Mouse (Mus musculus) thymus, postnatal 0 days (tissue): Measurements from ENCODE around the gene Epb41l1. TPM values are rescaled to one million over a fixed set of nuclear protein-coding genes. Genes with fewer than 3 reads are reported as not detected.

Source experiments
- DNase-seq: peaks from one replicate; pipeline ENCODE4 v3.0.0-alpha.2; 2015; ENCODE audit warnings: low spot score
- microRNA-seq: library from miRNA; unstranded; fragments of <30 nt; microRNA quantifications from one replicate; pipeline ENCODE4, GENCODE M21; 2016; ENCODE audit warnings: borderline number of aligned reads
- polyA plus RNA-seq: library from polyadenylated mRNA; unstranded; fragments of >200 nt; fragmentation: Nextera tagmentation; extraction: Ambion mirVana; gene quantifications from 2 replicates; pipeline ENCODE4 v1.2.1, GENCODE M21; 2015

The Epb41l1 gene
- polyA plus RNA-seq, 1 experiment from 2014 or later = 0.38 TPM

- DNase-seq = no peak
Observed at GRCm38 (mm10) chr2:156589481-156589880, 168.8 kb downstream of the Epb41l1 start.

Small RNA genes within 50 kb of the gene (microRNA-seq; reads per million reads assigned to microRNA genes)
- not detected for gene Gm22758

Other genes starting within 250 kb of the Epb41l1 start
- gene Rbm39, start 240.7 kb upstream of the Epb41l1 start, polyA plus RNA-seq = 783 and 898 TPM in 2 replicates
- 56.7 and 62.7 TPM in 2 replicates for gene Phf20, start 224.4 kb upstream of the Epb41l1 start, polyA plus RNA-seq
- 10.3 and 12.2 TPM in 2 replicates for gene Cnbd2, start 108.6 kb upstream of the Epb41l1 start, polyA plus RNA-seq
- gene Scand1, start 108.2 kb upstream of the Epb41l1 start, polyA plus RNA-seq = 176 and 184 TPM in 2 replicates
- gene Aar2, start 126.7 kb downstream of the Epb41l1 start, polyA plus RNA-seq = 27.5 and 29.2 TPM in 2 replicates
- gene Dlgap4, start 192.8 kb downstream of the Epb41l1 start, polyA plus RNA-seq = 40.3 and 44.0 TPM in 2 replicates